Mouse (Mus musculus): ENCODE results near the gene Gm28998. TPM values are rescaled to one million over a fixed set of nuclear protein-coding genes. Genes with fewer than 3 reads are reported as not detected.
"Not testable (repeated sequence)": the region's sequence is repeated elsewhere in the genome, so short reads cannot be mapped to it uniquely, and the experiment has no call there.

The Gm28998 gene
- not detected in 2 replicates for polyA plus RNA-seq (2015; fragmentation: Nextera tagmentation; extraction: Ambion mirVana)

DNA sequence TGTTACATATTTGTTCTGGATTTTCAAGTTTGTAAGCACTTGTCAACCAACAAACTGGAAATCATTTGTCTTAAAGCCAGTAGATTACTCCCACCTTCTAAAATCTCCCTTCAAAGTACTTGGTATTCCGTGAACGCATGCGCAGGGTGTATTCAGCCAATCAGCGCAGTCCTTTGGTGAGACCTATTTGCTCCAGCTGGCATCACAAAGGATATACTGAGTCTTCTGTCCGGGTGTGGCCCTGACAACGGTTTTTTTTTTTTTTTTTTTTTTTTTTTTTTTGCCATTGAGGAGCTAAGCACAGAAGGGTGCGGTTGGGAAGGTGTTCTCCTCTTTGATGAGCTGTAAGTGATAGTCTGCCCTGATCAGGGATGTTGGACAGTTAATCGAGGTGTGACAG, at the start of gene Gm28998:
TSS of gene Gm28998 (plus strand) at position 301 of the 400 bp plus-strand sequence.
- not testable (repeated sequence) for ATAC-seq (replicated peaks; ENCODE audit: low FRiP score, low read depth); H3K9ac ChIP-seq (ENCODE audit: low read depth, low read length); H3K4me1 ChIP-seq (replicated peaks; ENCODE audit: insufficient read depth, low read length); H3K27me3 ChIP-seq (ENCODE audit: insufficient read depth, low read length); H3K36me3 ChIP-seq (ENCODE audit: insufficient read depth, low read length); H3K4me2 ChIP-seq (ENCODE audit: low read length); DNase-seq (ENCODE audit: low spot score); H3K9me3 ChIP-seq (replicated peaks; ENCODE audit: low read length); H3K4me3 ChIP-seq (replicated peaks; ENCODE audit: low read depth, low read length); H3K27ac ChIP-seq
- WGBS, result no CpG with 5 or more reads among the region's 8 CpGs

Other genes with a start within 250 kb of the Gm28998 start
- gene Gm21244, start 84.5 kb upstream of the Gm28998 start, polyA plus RNA-seq (2015; fragmentation: Nextera tagmentation; extraction: Ambion mirVana), result not detected in 2 replicates
- gene Gm21788, start 151.2 kb downstream of the Gm28998 start, polyA plus RNA-seq (2015; fragmentation: Nextera tagmentation; extraction: Ambion mirVana), result not detected in 2 replicates